Mouse (Mus musculus): ENCODE measurements around the gene Vwa3a. TPM values are rescaled to one million over a fixed set of nuclear protein-coding genes. Genes with fewer than 3 reads are reported as not detected.

Gene Vwa3a
- not detected for total RNA-seq (2023)

GRCm38 (mm10) chr7:120739018-120739417 is at the start of gene Vwa3a:
Gene Vwa3a (plus strand): TSS chr7:120739318.

GRCm38 (mm10) chr7:120811834-120812415 is 72.8 kb downstream of the Vwa3a start, which contains the start of gene Gm5737:
Gene Gm5737 (plus strand): TSS chr7:120812365.

GRCm38 (mm10) chr7:120842345-120843036 is 103.4 kb downstream of the Vwa3a start, which contains the start of gene Eef2k:
Gene Eef2k (plus strand): TSS chr7:120842831.

Other genes with a start within 250 kb of the Vwa3a start
- gene Uqcrc2, start 104.1 kb upstream of the Vwa3a start, total RNA-seq (2023): 10 to 100 TPM; 69.7 to 75.4 TPM
- not detected for gene Pdzd9, start 69.0 kb upstream of the Vwa3a start, total RNA-seq (2023)
- gene Mosmo, start 61.7 kb upstream of the Vwa3a start, total RNA-seq (2023): 10 to 100 TPM in 1 of 2 experiments, 1 to 10 TPM in 1; 5.1 to 14.1 TPM
- not detected for gene Gm5737, start 73.0 kb downstream of the Vwa3a start, total RNA-seq (2023)
- gene Eef2k, start 103.5 kb downstream of the Vwa3a start, total RNA-seq (2023): 10 to 100 TPM; 47.0 to 52.8 TPM
- 1 to 10 TPM; 8.4 to 9.4 TPM for gene Polr3e, start 178.4 kb downstream of the Vwa3a start, total RNA-seq (2023)
- 1 to 10 TPM; 4.9 to 8.7 TPM for gene Cdr2, start 243.0 kb downstream of the Vwa3a start, total RNA-seq (2023)
- not detected for gene Mfsd13b, start 243.2 kb downstream of the Vwa3a start, total RNA-seq (2023)